Mouse (Mus musculus): ENCODE results near the gene Ptpn1. TPM values are rescaled to one million over a fixed set of nuclear protein-coding genes. Genes with fewer than 3 reads are reported as not detected.

The Ptpn1 gene
- polyA plus RNA-seq, 1 experiment from 2014 or later = 22.4 TPM

GRCm38 (mm10) chr2:167940636-167941035 lies 8.8 kb downstream of the Ptpn1 start:
- H3K27ac ChIP-seq (ENCODE audit: low read length) = no peak overlapping the region
- no peaks in the 10 kb centered on the region for H3K36me3 ChIP-seq (ENCODE audit: control insufficient read depth, insufficient read depth)
- no peaks in the 10 kb centered on the region for H3K9me3 ChIP-seq (replicated peaks; ENCODE audit: control insufficient read depth, low read length)
- ATAC-seq (ENCODE audit: low read depth) = no peak
- H3K4me2 ChIP-seq (ENCODE audit: low read depth, low read length) = no peak overlapping the region
- 74% methylated on average over 11 of the region's 11 CpGs for WGBS (ENCODE audit: insufficient replicate concordance)
- no peak overlapping the region for H3K4me3 ChIP-seq (ENCODE audit: low read depth, low read length)
- H3K9ac ChIP-seq (ENCODE audit: low read depth, low read length) = no peak overlapping the region
- H3K4me1 ChIP-seq (ENCODE audit: control insufficient read depth, low read depth, low read length) = peaks cover 40% of the 10 kb centered on the region
- no peaks in the 10 kb centered on the region for H3K27me3 ChIP-seq (ENCODE audit: control insufficient read depth, insufficient read depth, low read depth, low read length)

GRCm38 (mm10) chr2:167941320-167941719 lies 9.5 kb downstream of the Ptpn1 start:
- 67% methylated on average over 4 of the region's 4 CpGs for WGBS (ENCODE audit: insufficient replicate concordance)
- Histone ChIP-seq H3K36me3 (ENCODE audit: control insufficient read depth, insufficient read depth) (no peaks in the 10 kb centered on the region), H3K27ac (ENCODE audit: low read length) (no peak overlapping the region), H3K9ac (ENCODE audit: low read depth, low read length) (no peak overlapping the region; the same call in 1 of the 2 replicates), H3K9me3 (replicated peaks; ENCODE audit: control insufficient read depth, low read length) (no peaks in the 10 kb centered on the region), H3K27me3 (ENCODE audit: control insufficient read depth, insufficient read depth, low read depth, low read length) (no peaks in the 10 kb centered on the region), H3K4me2 (ENCODE audit: low read depth, low read length) (no peak overlapping the region), H3K4me1 (ENCODE audit: control insufficient read depth, low read depth, low read length) (peaks cover 40% of the 10 kb centered on the region), H3K4me3 (ENCODE audit: low read depth, low read length) (no peak overlapping the region)
- no peak for ATAC-seq (ENCODE audit: low read depth)

GRCm38 (mm10) chr2:167941745-167942176 lies 9.9 kb downstream of the Ptpn1 start:
- Histone ChIP-seq H3K9me3 (replicated peaks; ENCODE audit: control insufficient read depth, low read length) (no peaks in the 10 kb centered on the region), H3K4me3 (ENCODE audit: low read depth, low read length) (no peak overlapping the region), H3K27ac (ENCODE audit: low read length) (no peak overlapping the region), H3K4me2 (ENCODE audit: low read depth, low read length) (no peak overlapping the region), H3K9ac (ENCODE audit: low read depth, low read length) (0 out of 2 replicates have a peak overlapping the region, but pooled peaks have one; percentile 9), H3K36me3 (ENCODE audit: control insufficient read depth, insufficient read depth) (no peaks in the 10 kb centered on the region), H3K27me3 (ENCODE audit: control insufficient read depth, insufficient read depth, low read depth, low read length) (no peaks in the 10 kb centered on the region), H3K4me1 (ENCODE audit: control insufficient read depth, low read depth, low read length) (peaks cover 40% of the 10 kb centered on the region)
- WGBS (ENCODE audit: insufficient replicate concordance) = 27% methylated on average over 6 of the region's 6 CpGs
- ATAC-seq (ENCODE audit: low read depth) = no peak

- H3K4me1 ChIP-seq (ENCODE audit: control insufficient read depth, low read depth, low read length) = peaks cover 45% of the 10 kb centered on the region
- no peak overlapping the region for H3K4me3 ChIP-seq (ENCODE audit: low read depth, low read length)
- ATAC-seq (ENCODE audit: low read depth) = no peak
- no peaks in the 10 kb centered on the region for H3K27me3 ChIP-seq (ENCODE audit: control insufficient read depth, insufficient read depth, low read depth, low read length)
- H3K9ac ChIP-seq (ENCODE audit: low read depth, low read length) = no peak overlapping the region
- H3K27ac ChIP-seq (ENCODE audit: low read length) = no peak overlapping the region; the same call in 1 of the 2 replicates
- 27% methylated on average over 8 of the region's 8 CpGs for WGBS (ENCODE audit: insufficient replicate concordance)
- H3K36me3 ChIP-seq (ENCODE audit: control insufficient read depth, insufficient read depth) = no peaks in the 10 kb centered on the region
- H3K9me3 ChIP-seq (replicated peaks; ENCODE audit: control insufficient read depth, low read length) = no peaks in the 10 kb centered on the region
- H3K4me2 ChIP-seq (ENCODE audit: low read depth, low read length) = peak overlapping the region; percentile 21; the same call in 1 of the 2 replicates
These were observed 10.5 kb downstream of the Ptpn1 start for GRCm38 (mm10) chr2:167942199-167942925.

GRCm38 (mm10) chr2:167942926-167943633 lies 11.2 kb downstream of the Ptpn1 start:
- peak overlapping the region; percentile 16; the same call in 1 of the 2 replicates for H3K27ac ChIP-seq (ENCODE audit: low read length)
- H3K4me1 ChIP-seq (ENCODE audit: control insufficient read depth, low read depth, low read length) = peaks cover 52% of the 10 kb centered on the region
- H3K9me3 ChIP-seq (replicated peaks; ENCODE audit: control insufficient read depth, low read length) = no peaks in the 10 kb centered on the region
- H3K4me2 ChIP-seq (ENCODE audit: low read depth, low read length) = peak overlapping the region; percentile 21
- no peaks in the 10 kb centered on the region for H3K27me3 ChIP-seq (ENCODE audit: control insufficient read depth, insufficient read depth, low read depth, low read length)
- WGBS (ENCODE audit: insufficient replicate concordance) = 17% methylated on average over 12 of the region's 12 CpGs
- H3K36me3 ChIP-seq (ENCODE audit: control insufficient read depth, insufficient read depth) = no peaks in the 10 kb centered on the region
- ATAC-seq (ENCODE audit: low read depth) = no peak
- H3K4me3 ChIP-seq (ENCODE audit: low read depth, low read length) = no peak overlapping the region
- H3K9ac ChIP-seq (ENCODE audit: low read depth, low read length) = no peak overlapping the region

- peak; percentile 52 for ATAC-seq (ENCODE audit: low read depth)
- 71% methylated on average over 3 of the region's 3 CpGs for whole genome bisulfite sequencing (ENCODE audit: insufficient replicate concordance)
These were observed 12.3 kb downstream of the Ptpn1 start for GRCm38 (mm10) chr2:167944193-167944592.

GRCm38 (mm10) chr2:167945451-167945850 lies 13.6 kb downstream of the Ptpn1 start:
- Histone ChIP-seq H3K4me2 (ENCODE audit: low read depth, low read length) (no peak overlapping the region), H3K9me3 (replicated peaks; ENCODE audit: control insufficient read depth, low read length) (no peaks in the 10 kb centered on the region), H3K36me3 (ENCODE audit: control insufficient read depth, insufficient read depth) (no peaks in the 10 kb centered on the region), H3K4me3 (ENCODE audit: low read depth, low read length) (no peak overlapping the region), H3K27me3 (ENCODE audit: control insufficient read depth, insufficient read depth, low read depth, low read length) (no peaks in the 10 kb centered on the region), H3K4me1 (ENCODE audit: control insufficient read depth, low read depth, low read length) (peaks cover 67% of the 10 kb centered on the region), H3K27ac (ENCODE audit: low read length) (no peak overlapping the region), H3K9ac (ENCODE audit: low read depth, low read length) (no peak overlapping the region)
- WGBS (ENCODE audit: insufficient replicate concordance) = 70% methylated on average over 5 of the region's 5 CpGs
- ATAC-seq (ENCODE audit: low read depth) = no peak

More at GRCm38 (mm10) chr2:167944193-167944592, 12.3 kb downstream of the Ptpn1 start:
- Histone ChIP-seq H3K27me3 (ENCODE audit: control insufficient read depth, insufficient read depth, low read depth, low read length) (no peaks in the 10 kb centered on the region), H3K4me3 (ENCODE audit: low read depth, low read length) (no peak overlapping the region), H3K27ac (ENCODE audit: low read length) (no peak overlapping the region), H3K36me3 (ENCODE audit: control insufficient read depth, insufficient read depth) (no peaks in the 10 kb centered on the region), H3K4me1 (ENCODE audit: control insufficient read depth, low read depth, low read length) (peaks cover 63% of the 10 kb centered on the region), H3K9me3 (replicated peaks; ENCODE audit: control insufficient read depth, low read length) (no peaks in the 10 kb centered on the region), H3K4me2 (ENCODE audit: low read depth, low read length) (no peak overlapping the region), H3K9ac (ENCODE audit: low read depth, low read length) (no peak overlapping the region)

GRCm38 (mm10) chr2:167947251-167947650 lies 15.4 kb downstream of the Ptpn1 start:
- Histone ChIP-seq H3K9ac (ENCODE audit: low read depth, low read length) (no peak overlapping the region), H3K4me1 (ENCODE audit: control insufficient read depth, low read depth, low read length) (peaks cover 59% of the 10 kb centered on the region), H3K9me3 (replicated peaks; ENCODE audit: control insufficient read depth, low read length) (no peaks in the 10 kb centered on the region), H3K4me2 (ENCODE audit: low read depth, low read length) (no peak overlapping the region), H3K27me3 (ENCODE audit: control insufficient read depth, insufficient read depth, low read depth, low read length) (no peaks in the 10 kb centered on the region), H3K36me3 (ENCODE audit: control insufficient read depth, insufficient read depth) (no peaks in the 10 kb centered on the region), H3K4me3 (ENCODE audit: low read depth, low read length) (no peak overlapping the region), H3K27ac (ENCODE audit: low read length) (no peak overlapping the region)
- 32% methylated on average over 3 of the region's 3 CpGs for WGBS (ENCODE audit: insufficient replicate concordance)
- peak; percentile 26 for ATAC-seq (ENCODE audit: low read depth)

- 50% methylated on average over 6 of the region's 6 CpGs for WGBS (ENCODE audit: insufficient replicate concordance)
- Histone ChIP-seq H3K27me3 (ENCODE audit: control insufficient read depth, insufficient read depth, low read depth, low read length) (no peaks in the 10 kb centered on the region), H3K9ac (ENCODE audit: low read depth, low read length) (no peak overlapping the region), H3K4me1 (ENCODE audit: control insufficient read depth, low read depth, low read length) (peaks cover 51% of the 10 kb centered on the region), H3K27ac (ENCODE audit: low read length) (no peak overlapping the region), H3K4me3 (ENCODE audit: low read depth, low read length) (no peak overlapping the region), H3K9me3 (replicated peaks; ENCODE audit: control insufficient read depth, low read length) (no peaks in the 10 kb centered on the region), H3K4me2 (ENCODE audit: low read depth, low read length) (no peak overlapping the region), H3K36me3 (ENCODE audit: control insufficient read depth, insufficient read depth) (no peaks in the 10 kb centered on the region)
- ATAC-seq (ENCODE audit: low read depth) = no peak
These were observed 16.2 kb downstream of the Ptpn1 start for GRCm38 (mm10) chr2:167948047-167948446.
